Mouse (Mus musculus) forebrain, postnatal 0 days (tissue): Measurements from ENCODE around the gene Nox1. TPM values are rescaled to one million over a fixed set of nuclear protein-coding genes. Genes with fewer than 3 reads are reported as not detected.
A peak's percentile ranks its signal among the peaks of the same experiment; 100 is the strongest.

ENCODE experiments used
- ATAC-seq: fragments of 200-750 bp; cut with Nextera tagmentation; 2 replicates; pipeline ENCODE4 v1.8.0; 2017; ENCODE audit warnings: mild to moderate bottlenecking, moderate library complexity
- DNase-seq: peaks from one replicate; pipeline ENCODE4 v3.0.0-alpha.2; 2015
- H3K27ac ChIP-seq: fragments of 300-500 bp; sonication (generic); 2 replicates; pipeline ENCODE4 v1.5.1; 2014; ENCODE audit warnings: low read depth, mild to moderate bottlenecking, antibody characterized with exemption, low read length, moderate library complexity, mixed read lengths
- H3K27me3 ChIP-seq: fragments of 300-500 bp; sonication (generic); 2 replicates; pipeline ENCODE4 v1.6.1; 2014; ENCODE audit warnings: mild to moderate bottlenecking, low read length, mixed read lengths; ENCODE audit not compliant: insufficient read depth
- H3K36me3 ChIP-seq: fragments of 300-500 bp; sonication (generic); 2 replicates; pipeline ENCODE4 v1.6.1; 2014; ENCODE audit warnings: mild to moderate bottlenecking, moderate library complexity; ENCODE audit not compliant: insufficient read depth
- H3K4me1 ChIP-seq: fragments of 300-500 bp; sonication (generic); 2 replicates; pipeline ENCODE4 v1.6.1; 2014; ENCODE audit warnings: antibody characterized with exemption; ENCODE audit not compliant: insufficient read depth
- H3K4me2 ChIP-seq: fragments of 300-500 bp; sonication (generic); 2 replicates; pipeline ENCODE4 v1.6.1; 2014; ENCODE audit warnings: low read depth, mild to moderate bottlenecking, moderate library complexity
- H3K4me3 ChIP-seq: fragments of 300-500 bp; sonication (generic); 2 replicates; pipeline ENCODE4 v1.5.1; 2014; ENCODE audit warnings: low read depth, low read length, mixed read lengths
- H3K9ac ChIP-seq: fragments of 300-500 bp; sonication (generic); 2 replicates; pipeline ENCODE4 v1.6.1; 2014; ENCODE audit warnings: mild to moderate bottlenecking
- H3K9me3 ChIP-seq: fragments of 300-500 bp; sonication (generic); 2 replicates; pipeline ENCODE4 v1.6.1; 2016; ENCODE audit warnings: low read length
- CTCF ChIP-seq: sonication (generic); IDR thresholded peaks from 2 replicates; pipeline ENCODE4 v1.5.1; 2016; ENCODE audit warnings: antibody characterized with exemption, control low read depth, low read depth
- WGBS: fragments of 180-500 bp; shearing (Covaris S2); extraction: QIAGEN DNeasy Blood & Tissue Kit; methylation state at CpG from one replicate; pipeline ENCODE4 v1.1.7; 2014; 5-methylcytosine and 5-hydroxymethylcytosine counted together
- polyA plus RNA-seq: library from polyadenylated mRNA; unstranded; fragments of >200 nt; fragmentation: Nextera tagmentation; extraction: Ambion mirVana; gene quantifications from 2 replicates; pipeline ENCODE4 v1.2.1, GENCODE M21; 2015
- total RNA-seq: library from RNA; depleted of rRNA; stranded (reverse); fragments of >200 nt; gene quantifications from 2 replicates; pipeline ENCODE4 v1.2.3, GENCODE M21; 2014

Nox1 gene
- total and polyA plus RNA-seq, 2 experiments from 2014 or later, result not detected

DNA sequence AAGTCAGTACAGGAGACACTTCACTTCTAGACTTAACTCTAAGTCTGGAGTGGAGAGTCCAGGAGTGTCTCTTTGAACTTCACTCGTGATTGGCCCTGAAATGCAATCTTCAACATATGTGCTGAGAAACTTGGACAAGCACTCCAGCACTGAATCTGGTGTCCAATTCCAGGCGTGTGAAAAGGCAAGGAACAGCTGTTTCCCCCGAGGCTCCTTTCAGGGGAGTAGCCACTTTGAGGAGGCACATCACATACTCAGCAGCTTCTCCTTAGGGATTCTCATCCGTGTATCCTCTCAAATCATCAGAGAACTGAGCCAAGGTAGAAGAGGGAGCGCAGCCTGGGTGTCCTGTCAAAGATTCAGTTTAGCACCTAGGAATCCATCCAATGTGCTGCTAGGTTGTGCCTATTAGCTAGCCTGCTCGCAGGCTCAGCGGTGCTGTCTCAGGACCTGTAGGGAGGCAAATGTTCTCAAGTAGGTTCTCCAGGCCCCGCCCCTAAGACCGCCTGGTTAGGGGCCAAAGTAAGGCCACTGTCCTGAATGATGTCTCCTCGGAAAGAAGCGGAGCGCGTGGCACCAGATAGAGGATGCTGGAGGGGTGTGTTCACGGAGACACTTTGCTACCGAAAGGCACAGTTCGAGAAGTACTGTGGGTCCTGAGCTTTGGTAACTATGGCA lies 59.6 kb downstream of the Nox1 start, which contains the start of gene Xkrx:
Gene Xkrx, minus strand, starts transcription at position 34 of the 678 bp plus-strand sequence.
- Histone ChIP-seq H3K9ac (no peak within 1 kb of the TSS), H3K27ac (no peak within 1 kb of the TSS), H3K4me1 (no peaks in the 10 kb centered on the region), H3K9me3 (no peaks in the 10 kb centered on the region), H3K36me3 (no peaks in the 10 kb centered on the region), H3K4me2 (peak within 1 kb of the TSS; percentile 48), H3K27me3 (no peaks in the 10 kb centered on the region), H3K4me3 (peak within 1 kb of the TSS; percentile 33)
- ATAC-seq, result no peak
- no peak for TF ChIP-seq CTCF
- no peak for DNase-seq
- 35% methylated on average over 16 of the region's 16 CpGs for WGBS

DNA sequence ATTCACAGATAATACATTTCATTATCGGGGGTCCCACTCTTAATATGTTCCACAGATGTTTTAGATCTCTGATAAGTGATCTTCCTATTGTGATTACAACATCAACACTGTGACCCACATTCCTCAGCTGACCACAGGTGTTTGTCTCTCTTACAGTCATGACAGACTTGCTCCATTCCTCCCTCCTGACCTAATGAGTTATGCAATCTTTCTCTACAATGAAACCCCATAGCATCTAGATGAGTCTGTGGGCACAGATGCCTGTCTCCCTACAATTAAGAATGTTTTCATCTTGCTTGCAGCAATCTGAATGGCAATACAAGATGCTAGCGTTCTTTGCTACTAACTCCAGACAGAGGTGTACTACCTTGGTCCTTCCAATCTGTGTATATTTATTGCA lies 61.3 kb downstream of the Nox1 start:
- Histone ChIP-seq H3K27ac (no peak overlapping the region), H3K4me3 (no peak overlapping the region), H3K4me1 (no peaks in the 10 kb centered on the region), H3K27me3 (no peaks in the 10 kb centered on the region), H3K4me2 (no peak overlapping the region), H3K36me3 (no peaks in the 10 kb centered on the region), H3K9ac (no peak overlapping the region), H3K9me3 (no peaks in the 10 kb centered on the region)
- no peak for TF ChIP-seq CTCF
- no peak for ATAC-seq
- no peak for DNase-seq
- 97% methylated on average over 2 of the region's 2 CpGs for WGBS

- H3K27me3 ChIP-seq, result no peaks in the 10 kb centered on the region
- no peak for DNase-seq
- no peak for ATAC-seq
- no peak overlapping the region for H3K27ac ChIP-seq
- H3K9ac ChIP-seq, result no peak overlapping the region
- no peaks in the 10 kb centered on the region for H3K4me1 ChIP-seq
- no peak overlapping the region for H3K4me3 ChIP-seq
- H3K36me3 ChIP-seq, result no peaks in the 10 kb centered on the region
- 41% methylated on average over 7 of the region's 7 CpGs for WGBS
- no peak overlapping the region for H3K4me2 ChIP-seq
- H3K9me3 ChIP-seq, result no peaks in the 10 kb centered on the region
- TF ChIP-seq CTCF, result no peak
Observed at GRCm38 (mm10) chrX:134158151-134158550, 63.6 kb downstream of the Nox1 start.

DNA sequence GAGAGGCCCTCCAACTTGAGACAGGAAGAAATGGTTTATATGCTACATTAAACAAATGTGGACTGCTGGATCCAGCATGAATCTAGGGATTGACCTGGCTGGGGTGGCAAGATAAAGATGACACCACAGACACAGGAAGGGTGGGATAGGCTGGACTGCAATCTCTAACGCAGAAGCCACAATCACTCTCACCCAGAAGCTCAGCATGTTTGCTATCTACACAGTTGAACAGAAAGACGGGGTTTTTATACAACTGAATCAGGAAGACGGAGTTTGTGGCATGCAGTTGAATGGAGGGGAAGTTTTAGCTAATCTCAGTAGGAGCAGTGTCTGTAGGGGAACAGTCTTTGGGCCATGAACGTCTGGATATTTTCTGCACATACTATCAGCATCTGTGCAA lies 79.8 kb downstream of the Nox1 start:
- Histone ChIP-seq H3K4me2 (no peak overlapping the region), H3K27ac (no peak overlapping the region), H3K9me3 (no peaks in the 10 kb centered on the region), H3K4me1 (no peaks in the 10 kb centered on the region), H3K36me3 (no peaks in the 10 kb centered on the region), H3K27me3 (no peaks in the 10 kb centered on the region), H3K9ac (no peak overlapping the region), H3K4me3 (no peak overlapping the region)
- DNase-seq, result no peak
- WGBS, result 85% methylated on average over 4 of the region's 4 CpGs
- ATAC-seq, result no peak
- TF ChIP-seq CTCF, result no peak

GRCm38 (mm10) chrX:134141551-134141950 lies 80.2 kb downstream of the Nox1 start:
- H3K4me3 ChIP-seq, result no peak overlapping the region
- 89% methylated on average over 1 of the region's 1 CpGs for WGBS
- no peaks in the 10 kb centered on the region for H3K4me1 ChIP-seq
- H3K27ac ChIP-seq, result no peak overlapping the region
- H3K9ac ChIP-seq, result no peak overlapping the region
- no peaks in the 10 kb centered on the region for H3K9me3 ChIP-seq
- no peak for TF ChIP-seq CTCF
- ATAC-seq (no peak), DNase-seq (no peak)
- H3K4me2 ChIP-seq, result no peak overlapping the region
- no peaks in the 10 kb centered on the region for H3K27me3 ChIP-seq
- no peaks in the 10 kb centered on the region for H3K36me3 ChIP-seq

- Histone ChIP-seq H3K27me3 (no peaks in the 10 kb centered on the region), H3K4me2 (no peak overlapping the region), H3K27ac (no peak overlapping the region), H3K36me3 (no peaks in the 10 kb centered on the region), H3K4me3 (no peak overlapping the region), H3K9me3 (no peaks in the 10 kb centered on the region), H3K9ac (no peak overlapping the region), H3K4me1 (no peaks in the 10 kb centered on the region)
- no peak for ATAC-seq
- TF ChIP-seq CTCF, result no peak
- no peak for DNase-seq
- 78% methylated on average over 6 of the region's 6 CpGs for WGBS
Observed at GRCm38 (mm10) chrX:134140024-134140423, 81.7 kb downstream of the Nox1 start.

- H3K27ac ChIP-seq, result no peak overlapping the region
- H3K4me3 ChIP-seq, result no peak overlapping the region
- no peaks in the 10 kb centered on the region for H3K27me3 ChIP-seq
- ATAC-seq (no peak), DNase-seq (no peak)
- H3K4me1 ChIP-seq, result no peaks in the 10 kb centered on the region
- no peak for TF ChIP-seq CTCF
- WGBS, result 53% methylated on average over 3 of the region's 3 CpGs
- no peaks in the 10 kb centered on the region for H3K36me3 ChIP-seq
- H3K9ac ChIP-seq, result no peak overlapping the region
- H3K9me3 ChIP-seq, result no peaks in the 10 kb centered on the region
- H3K4me2 ChIP-seq, result no peak overlapping the region
Observed at GRCm38 (mm10) chrX:134133821-134134220, 87.9 kb downstream of the Nox1 start.
